Mouse (Mus musculus): ENCODE measurements around the gene Gm10142. TPM values are rescaled to one million over a fixed set of nuclear protein-coding genes. Genes with fewer than 3 reads are reported as not detected.
A peak's percentile ranks its signal among the peaks of the same experiment; 100 is the strongest.
"Not testable (repeated sequence)": the region's sequence is repeated elsewhere in the genome, so short reads cannot be mapped to it uniquely, and the experiment has no call there.

The Gm10142 gene
- total RNA-seq (2022) = not detected

- DNase-seq (ENCODE audit: low spot score in 2 of 2) = no peak
Observed at GRCm38 (mm10) chr10:77715507-77715906, at the start of gene Gm10142. TSS of gene Gm10142 (plus strand) at chr10:77715807.

- DNase-seq (ENCODE audit: low spot score in 2 of 2) = no peak
Observed at GRCm38 (mm10) chr10:77666342-77666741, 49.3 kb upstream of the Gm10142 start.

- DNase-seq (ENCODE audit: low spot score in 2 of 2) = peak in 1 of 2 experiments; percentile 43
Observed at GRCm38 (mm10) chr10:77667402-77667801, 48.2 kb upstream of the Gm10142 start.

GRCm38 (mm10) chr10:77670710-77671109 is 44.9 kb upstream of the Gm10142 start:
- DNase-seq (ENCODE audit: low spot score in 2 of 2) = no peak

GRCm38 (mm10) chr10:77671519-77671918 is 44.1 kb upstream of the Gm10142 start:
- no peak for DNase-seq (ENCODE audit: low spot score in 2 of 2)

- DNase-seq (ENCODE audit: low spot score in 2 of 2) = no peak
Observed at GRCm38 (mm10) chr10:77673765-77674164, 41.8 kb upstream of the Gm10142 start.

- no peak for DNase-seq (ENCODE audit: low spot score in 2 of 2)
Observed at GRCm38 (mm10) chr10:77677562-77677961, 38.0 kb upstream of the Gm10142 start.

GRCm38 (mm10) chr10:77682994-77683393 is 32.6 kb upstream of the Gm10142 start:
- DNase-seq (ENCODE audit: low spot score in 2 of 2) = peak in 1 of 2 experiments; percentile 17

GRCm38 (mm10) chr10:77684181-77684580 is 31.4 kb upstream of the Gm10142 start:
- no peak for DNase-seq (ENCODE audit: low spot score in 2 of 2)

- DNase-seq (ENCODE audit: low spot score in 2 of 2) = no peak
Observed at GRCm38 (mm10) chr10:77685895-77686664, 29.5 kb upstream of the Gm10142 start, which contains the start of gene Tspear. TSS of gene Tspear (plus strand) at chr10:77686569.

GRCm38 (mm10) chr10:77687021-77687420 is 28.6 kb upstream of the Gm10142 start:
- no peak for DNase-seq (ENCODE audit: low spot score in 2 of 2)

- not testable (repeated sequence) for DNase-seq (ENCODE audit: low spot score in 2 of 2)
Observed at GRCm38 (mm10) chr10:77690356-77690807, 25.2 kb upstream of the Gm10142 start, which contains the start of gene Gm19402. TSS of gene Gm19402 (minus strand) at chr10:77690757.

- DNase-seq (ENCODE audit: low spot score in 2 of 2) = no peak
Observed at GRCm38 (mm10) chr10:77697133-77697532, 18.5 kb upstream of the Gm10142 start, which contains the start of gene Gm9508. TSS of gene Gm9508 (minus strand) at chr10:77697233.

GRCm38 (mm10) chr10:77706326-77706725 is 9.3 kb upstream of the Gm10142 start, which contains the start of gene Gm10272:
TSS of gene Gm10272 (plus strand) at chr10:77706626.
- DNase-seq (ENCODE audit: low spot score in 2 of 2) = no peak

GRCm38 (mm10) chr10:77709831-77710230 is 5.8 kb upstream of the Gm10142 start:
- DNase-seq (ENCODE audit: low spot score in 2 of 2) = no peak

GRCm38 (mm10) chr10:77711157-77711556 is 4.5 kb upstream of the Gm10142 start, which contains the start of gene Gm10024:
TSS of gene Gm10024 (plus strand) at chr10:77711457.
- DNase-seq (ENCODE audit: low spot score in 2 of 2) = not testable (repeated sequence)

- no peak for DNase-seq (ENCODE audit: low spot score in 2 of 2)
Observed at GRCm38 (mm10) chr10:77713734-77714133, 1.9 kb upstream of the Gm10142 start.

- not testable (repeated sequence) for DNase-seq (ENCODE audit: low spot score in 2 of 2)
Observed at GRCm38 (mm10) chr10:77720299-77720698, 4.7 kb downstream of the Gm10142 start, which contains the start of gene Krtap12-1. TSS of gene Krtap12-1 (plus strand) at chr10:77720599.

GRCm38 (mm10) chr10:77724855-77725254 is 9.2 kb downstream of the Gm10142 start:
- DNase-seq (ENCODE audit: low spot score in 2 of 2) = no peak

GRCm38 (mm10) chr10:77726186-77726585 is 10.6 kb downstream of the Gm10142 start, which contains the start of gene Gm10100:
TSS of gene Gm10100 (plus strand) at chr10:77726486.
- no peak for DNase-seq (ENCODE audit: low spot score in 2 of 2)

GRCm38 (mm10) chr10:77728280-77728679 is 12.7 kb downstream of the Gm10142 start:
- no peak for DNase-seq (ENCODE audit: low spot score in 2 of 2)

GRCm38 (mm10) chr10:77729241-77729640 is 13.6 kb downstream of the Gm10142 start:
- DNase-seq (ENCODE audit: low spot score in 2 of 2) = no peak

All from left cerebral cortex, adult 8-10 months (tissue).